Mouse (Mus musculus): ENCODE results near the gene Crlf1.
"Not testable (repeated sequence)": the region's sequence is repeated elsewhere in the genome, so short reads cannot be mapped to it uniquely, and the experiment has no call there.

Gene Crlf1

DNA sequence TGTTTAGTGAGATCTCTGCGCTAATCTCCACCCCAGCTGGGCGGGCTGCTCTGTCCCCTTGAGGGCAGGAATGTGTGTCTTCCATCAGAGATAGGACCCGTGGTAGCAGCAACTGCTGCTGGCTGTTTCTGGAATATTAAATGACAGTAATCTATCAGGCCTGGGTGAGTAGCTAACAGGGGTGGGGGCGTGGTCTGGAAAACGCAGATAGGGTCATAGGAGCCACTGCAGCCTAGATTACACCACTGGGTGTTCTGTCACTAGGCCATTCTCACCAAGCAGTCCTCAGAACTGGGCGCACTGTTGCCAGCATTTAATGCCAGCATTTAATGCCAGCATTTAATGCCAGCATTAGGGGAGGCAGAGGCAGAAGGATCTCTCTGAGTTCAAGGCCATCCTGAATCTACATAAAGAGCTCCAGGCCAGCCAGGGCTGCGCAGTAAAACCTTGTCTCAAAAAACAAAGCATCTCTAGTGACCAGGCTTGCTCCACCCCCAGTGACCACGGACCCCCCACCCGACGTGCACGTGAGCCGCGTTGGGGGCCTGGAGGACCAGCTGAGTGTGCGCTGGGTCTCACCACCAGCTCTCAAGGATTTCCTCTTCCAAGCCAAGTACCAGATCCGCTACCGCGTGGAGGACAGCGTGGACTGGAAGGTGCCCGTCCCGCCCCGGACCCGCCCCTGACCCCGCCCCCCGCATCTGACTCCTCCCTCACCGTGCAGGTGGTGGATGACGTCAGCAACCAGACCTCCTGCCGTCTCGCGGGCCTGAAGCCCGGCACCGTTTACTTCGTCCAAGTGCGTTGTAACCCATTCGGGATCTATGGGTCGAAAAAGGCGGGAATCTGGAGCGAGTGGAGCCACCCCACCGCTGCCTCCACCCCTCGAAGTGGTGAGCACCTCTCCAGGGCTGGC, 7.7 kb downstream of the Crlf1 start:
- no peak for DNase-seq (ENCODE audit: inconsistent ontology term)

DNA sequence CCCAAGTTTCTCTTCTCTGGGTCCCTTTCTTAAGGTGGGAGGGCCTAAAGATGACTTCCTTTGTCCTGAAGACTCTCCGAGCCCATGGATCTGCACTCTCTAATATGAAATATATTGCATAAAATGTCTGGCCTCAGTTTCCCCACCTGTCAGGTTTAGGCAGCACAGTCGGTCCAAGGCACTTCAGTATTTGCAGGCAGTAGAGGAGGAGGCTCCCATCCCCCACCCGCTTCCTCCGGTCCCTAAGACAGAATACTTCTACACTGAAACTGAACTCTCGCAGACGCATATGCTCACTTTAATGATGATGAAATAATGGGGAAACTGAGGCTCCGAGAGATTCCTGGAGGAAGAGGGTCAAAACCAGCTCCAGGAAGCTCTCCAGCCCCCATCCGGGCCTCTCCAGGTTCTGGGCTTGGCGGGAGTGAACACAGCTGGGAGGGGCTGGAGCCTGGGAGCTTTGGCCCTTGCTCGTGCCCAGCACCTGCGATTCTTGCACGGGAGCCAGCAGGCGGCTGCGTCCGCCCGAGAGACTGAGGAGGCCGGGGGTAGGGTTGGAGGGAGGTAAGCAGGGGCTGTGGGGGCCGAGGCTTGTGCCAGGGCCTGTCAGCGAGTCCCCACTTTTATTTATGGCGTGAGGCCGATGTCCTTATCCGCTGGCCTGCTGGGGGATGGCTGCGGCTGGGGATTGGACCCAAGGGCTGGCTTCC, 9.0 kb downstream of the Crlf1 start:
- no peak for DNase-seq (ENCODE audit: inconsistent ontology term)

DNA sequence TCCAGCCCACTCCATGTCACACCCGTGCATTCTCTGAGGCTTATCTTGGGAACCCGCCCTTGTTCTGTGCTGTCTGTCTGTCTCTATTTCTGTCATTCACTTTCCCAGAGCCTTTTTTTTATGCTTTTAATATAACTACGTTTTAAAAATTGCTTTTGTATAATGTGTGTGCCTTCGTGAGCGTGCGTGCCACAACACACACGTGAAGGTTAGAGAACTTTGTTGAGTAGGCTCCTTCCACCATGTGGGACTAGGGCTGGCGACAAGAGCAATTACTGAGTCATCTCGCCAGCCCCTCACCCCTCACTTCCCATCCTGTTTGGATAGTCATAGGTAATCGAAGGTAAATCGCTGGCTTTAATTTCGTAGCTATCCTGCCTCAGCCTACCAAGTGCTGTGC, 9.6 kb downstream of the Crlf1 start:
- no peak for DNase-seq (ENCODE audit: inconsistent ontology term)

DNA sequence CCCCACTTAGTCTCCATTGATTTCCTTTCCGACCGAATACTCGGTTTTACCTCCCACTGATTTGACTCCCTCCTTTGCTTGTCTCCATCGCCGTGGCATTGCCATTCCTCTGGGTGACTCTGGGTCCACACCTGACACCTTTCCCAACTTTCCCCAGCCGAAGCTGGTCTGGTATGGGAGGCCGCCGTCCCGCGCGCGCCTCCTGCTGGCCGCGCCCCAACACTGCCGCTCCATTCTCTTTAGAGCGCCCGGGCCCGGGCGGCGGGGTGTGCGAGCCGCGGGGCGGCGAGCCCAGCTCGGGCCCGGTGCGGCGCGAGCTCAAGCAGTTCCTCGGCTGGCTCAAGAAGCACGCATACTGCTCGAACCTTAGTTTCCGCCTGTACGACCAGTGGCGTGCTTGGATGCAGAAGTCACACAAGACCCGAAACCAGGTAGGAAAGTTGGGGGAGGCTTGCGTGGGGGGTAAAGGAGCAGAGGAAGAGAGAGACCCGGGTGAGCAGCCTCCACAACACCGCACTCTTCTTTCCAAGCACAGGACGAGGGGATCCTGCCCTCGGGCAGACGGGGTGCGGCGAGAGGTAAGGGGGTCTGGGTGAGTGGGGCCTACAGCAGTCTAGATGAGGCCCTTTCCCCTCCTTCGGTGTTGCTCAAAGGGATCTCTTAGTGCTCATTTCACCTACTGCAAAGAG, 10.2 kb downstream of the Crlf1 start:
- DNase-seq (ENCODE audit: inconsistent ontology term): peak; percentile 79

DNA sequence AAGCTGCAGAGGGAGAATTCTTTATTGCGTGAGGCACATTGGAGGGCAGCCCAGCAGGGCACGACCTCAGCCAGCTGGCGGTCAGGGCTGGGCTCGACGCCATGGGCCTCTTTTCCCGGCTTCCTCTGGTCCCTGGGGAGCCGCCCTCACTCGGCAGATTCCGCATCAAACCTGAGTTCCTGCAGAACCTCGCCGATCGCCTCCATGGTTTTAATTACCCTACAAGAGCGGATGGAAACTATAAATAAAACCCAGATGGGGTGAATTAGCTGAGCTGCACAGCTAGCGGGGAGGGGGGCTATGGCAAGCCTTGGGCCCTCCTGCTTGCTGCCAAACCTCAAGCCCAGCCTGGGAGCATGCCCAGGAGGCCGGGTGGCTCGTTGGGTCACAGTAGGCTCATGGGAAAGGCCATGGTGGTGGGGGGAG, 11.3 kb downstream of the Crlf1 start:
- peak; percentile 94 for DNase-seq (ENCODE audit: inconsistent ontology term)

DNA sequence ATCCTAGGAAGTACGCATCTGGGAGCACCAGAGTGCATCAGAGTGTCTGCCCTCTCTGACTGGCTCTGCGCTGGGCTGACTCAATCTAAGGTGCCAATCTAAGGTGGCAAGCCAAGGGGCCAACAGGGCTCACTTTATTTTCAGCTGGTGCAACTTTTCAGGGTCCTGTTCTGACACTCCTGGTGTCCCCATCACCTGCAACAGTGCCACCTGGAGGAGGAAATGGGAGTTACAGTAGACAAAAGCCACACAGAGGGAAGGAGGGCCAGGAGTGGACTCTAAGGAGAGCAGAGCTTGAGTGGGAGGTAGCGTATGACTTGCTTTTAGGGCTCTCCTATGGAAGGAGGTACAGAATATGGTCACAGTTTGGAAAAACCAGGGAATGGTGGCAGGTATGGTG, 11.9 kb downstream of the Crlf1 start:
- peak; percentile 79 for DNase-seq (ENCODE audit: inconsistent ontology term)

DNA sequence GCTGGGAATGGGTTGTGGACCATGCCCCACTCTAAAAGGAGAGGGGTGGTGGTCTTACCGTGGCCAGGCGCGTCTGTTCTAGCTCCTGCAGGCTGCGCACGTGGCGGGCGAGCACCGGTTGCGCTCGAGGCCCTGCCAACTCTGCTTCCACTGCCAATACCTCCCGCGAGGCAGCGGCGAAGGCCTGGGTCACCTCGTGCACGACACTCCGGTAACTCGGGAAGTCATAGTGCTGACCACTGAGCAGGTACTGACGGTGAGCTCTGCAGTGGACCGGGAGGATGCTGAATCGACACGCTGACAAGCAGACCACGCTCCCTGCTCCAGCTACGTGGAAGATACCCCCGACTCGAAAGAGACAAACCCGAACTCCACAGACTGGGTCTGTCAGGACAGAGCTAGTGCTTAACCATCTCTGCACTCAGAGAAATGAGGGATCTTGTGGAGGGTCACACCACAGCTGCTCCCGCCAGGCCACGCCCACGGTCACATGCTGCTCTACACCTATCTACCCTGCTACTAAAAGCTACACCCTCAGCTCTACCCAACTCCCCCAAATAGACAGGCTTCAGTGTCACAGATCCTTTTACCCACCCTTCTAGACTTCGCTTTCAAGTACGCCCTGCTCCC, 12.9 kb downstream of the Crlf1 start:
- DNase-seq (ENCODE audit: inconsistent ontology term): no peak

DNA sequence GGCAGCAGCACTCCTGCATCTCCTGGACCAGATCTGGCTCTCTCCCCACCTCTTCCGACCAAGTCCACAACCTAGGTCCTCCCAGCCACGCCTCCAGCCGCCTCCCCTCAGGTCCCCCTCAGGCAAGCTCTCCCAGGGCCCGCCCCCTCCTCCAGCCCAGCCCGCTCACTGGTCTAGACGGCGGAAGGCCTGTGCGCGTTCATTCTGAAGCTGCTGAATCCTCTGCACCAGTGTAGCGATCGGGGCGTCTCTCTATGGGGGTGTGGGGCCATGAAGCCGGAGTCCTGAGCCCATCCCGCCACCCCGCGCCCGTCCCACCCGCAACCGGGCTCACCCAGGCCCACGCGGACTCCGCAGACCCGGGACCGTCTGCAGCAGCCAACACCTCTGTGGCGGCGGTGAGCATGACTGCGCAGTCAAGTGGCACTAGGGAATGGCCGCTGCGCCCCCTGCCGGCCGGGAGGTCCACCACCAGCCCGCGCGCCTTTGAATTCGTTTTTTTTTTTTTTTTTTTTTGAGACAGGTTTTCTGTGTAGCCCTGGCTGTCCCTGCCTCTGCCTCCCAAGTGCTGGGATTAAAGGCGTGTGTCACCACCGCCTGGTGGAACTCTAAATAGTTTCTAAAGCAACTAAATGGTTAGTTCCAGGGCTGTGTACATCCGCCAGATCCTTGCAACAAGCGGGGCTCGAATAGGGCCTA, 13.5 kb downstream of the Crlf1 start, which contains the start of gene Rex1bd:
Rex1bd (minus strand) TSS at position 425 of the 699 bp plus-strand sequence.
- peak; percentile 99 for DNase-seq (ENCODE audit: inconsistent ontology term)

DNA sequence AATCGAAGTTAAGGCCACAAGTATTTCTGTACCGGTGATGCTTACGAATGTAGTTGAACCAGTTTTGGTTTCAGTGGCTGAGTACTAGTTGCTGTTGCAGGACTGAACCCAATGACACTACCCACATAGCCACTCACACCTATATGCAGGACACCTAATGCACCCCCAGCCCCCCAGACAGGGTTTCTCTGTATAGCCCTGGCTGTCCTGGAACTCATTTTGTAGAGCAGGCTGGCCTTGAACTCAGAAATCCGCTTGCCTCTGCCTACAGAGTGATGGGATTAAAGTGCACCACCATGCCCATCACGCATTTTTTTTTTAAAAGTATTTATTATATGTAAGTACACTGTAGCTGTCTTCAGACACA, 14.1 kb downstream of the Crlf1 start:
- DNase-seq (ENCODE audit: inconsistent ontology term): no peak

DNA sequence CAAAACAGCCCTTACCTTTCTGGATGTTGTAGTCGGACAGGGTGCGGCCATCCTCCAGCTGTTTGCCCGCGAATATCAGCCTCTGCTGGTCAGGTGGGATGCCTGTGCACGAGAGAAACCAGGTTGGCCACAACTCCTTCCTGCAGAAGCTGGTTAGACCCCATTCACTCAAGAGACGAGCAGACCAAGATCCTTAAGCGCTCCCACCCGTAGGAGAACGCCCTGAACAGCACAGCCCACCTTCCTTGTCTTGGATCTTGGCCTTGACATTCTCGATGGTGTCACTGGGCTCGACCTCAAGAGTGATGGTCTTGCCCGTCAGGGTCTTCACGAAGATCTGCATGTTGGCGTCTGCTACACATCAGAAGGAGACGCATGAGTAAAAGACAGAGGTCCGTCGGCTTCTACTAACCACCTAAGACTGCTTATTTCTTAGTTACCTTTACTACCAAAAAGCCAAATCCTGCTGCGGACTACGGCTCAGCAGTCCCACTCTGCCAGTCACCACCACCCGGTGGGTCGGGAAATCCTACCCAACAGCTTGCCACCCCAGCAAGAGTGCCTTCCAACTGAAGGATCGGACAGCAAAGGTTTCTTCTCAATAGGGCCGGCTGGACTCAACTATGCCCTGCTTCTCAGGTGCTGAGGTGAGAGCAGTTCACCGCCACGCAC, 16.5 kb downstream of the Crlf1 start:
- no peak for DNase-seq (ENCODE audit: inconsistent ontology term)

DNA sequence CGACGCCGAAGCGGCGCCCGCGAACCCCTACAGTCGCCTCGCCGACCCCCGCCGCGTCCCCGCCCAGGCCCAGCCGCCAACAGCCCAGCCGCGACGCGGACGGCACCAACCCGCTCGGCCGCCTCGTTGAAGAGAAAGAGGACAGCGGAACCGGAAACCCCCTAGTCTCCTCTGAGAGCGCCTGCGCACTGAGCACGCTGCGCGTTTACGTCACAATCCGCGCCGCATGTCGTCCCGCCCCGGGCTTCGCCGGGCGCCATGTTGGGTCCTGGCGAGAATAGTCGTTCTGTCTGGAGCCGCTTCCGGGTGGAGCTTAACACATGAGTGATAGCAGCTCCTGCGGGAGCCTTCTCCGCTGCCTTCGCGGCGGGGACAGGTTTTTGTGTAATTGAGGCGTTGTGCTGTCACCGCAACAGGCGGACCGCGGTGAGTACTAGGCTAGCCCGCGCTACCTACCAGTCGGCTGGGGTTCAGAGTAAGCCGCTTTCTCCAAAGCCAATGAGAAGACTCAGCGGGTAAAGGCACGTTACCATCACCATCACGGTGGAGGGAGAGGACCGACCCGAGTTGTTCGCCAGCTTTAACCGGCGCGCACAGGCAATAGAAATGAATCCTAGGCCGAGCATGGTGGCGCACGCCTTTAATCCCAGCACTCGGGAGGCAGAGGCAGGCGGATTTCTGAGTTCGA, 17.4 kb downstream of the Crlf1 start, which contains the start of gene Uba52:
Uba52 (minus strand) TSS at position 574 of the 688 bp plus-strand sequence.
- DNase-seq (ENCODE audit: inconsistent ontology term): peak; percentile 97

DNA sequence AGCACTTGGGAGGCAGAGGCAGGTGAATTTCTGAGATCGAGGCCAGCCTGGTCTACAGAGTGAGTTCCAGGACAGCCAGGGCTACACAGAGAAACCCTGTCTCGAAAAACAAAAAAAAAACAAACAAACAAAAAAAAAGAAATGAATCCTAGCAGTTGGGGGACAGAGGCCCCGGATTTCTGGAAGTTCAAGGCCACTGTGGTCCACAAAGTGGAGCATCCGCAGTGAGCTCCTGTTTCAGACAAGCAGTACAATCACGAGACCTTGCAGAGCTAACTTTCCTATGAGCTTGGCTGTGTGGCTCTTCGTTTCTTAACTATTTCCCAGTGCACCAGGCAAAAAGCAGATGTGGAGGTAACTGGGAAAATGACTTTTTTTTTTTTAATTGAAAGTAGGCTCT, 18.2 kb downstream of the Crlf1 start:
- DNase-seq (ENCODE audit: inconsistent ontology term): not testable (repeated sequence)

DNA sequence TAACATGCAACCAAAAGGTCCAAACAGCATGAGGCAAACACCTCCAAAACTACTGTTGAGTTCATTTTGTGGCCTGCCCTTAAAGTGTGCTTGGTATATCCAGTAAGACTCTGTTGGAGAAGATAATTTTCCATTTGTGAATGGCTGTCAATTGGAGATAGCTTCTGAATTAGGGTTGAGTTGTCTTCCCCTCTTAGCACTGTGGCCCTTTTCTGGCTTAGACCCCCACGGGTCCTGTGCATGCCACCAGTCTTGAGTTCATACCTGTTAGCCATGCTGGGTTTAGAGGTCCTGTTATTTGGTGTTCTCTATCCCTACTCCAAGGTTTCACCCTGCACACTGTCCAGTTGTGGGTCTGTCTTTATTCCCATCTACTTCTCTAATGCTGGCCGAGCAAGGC, 18.8 kb downstream of the Crlf1 start:
- no peak for DNase-seq (ENCODE audit: inconsistent ontology term)

DNA sequence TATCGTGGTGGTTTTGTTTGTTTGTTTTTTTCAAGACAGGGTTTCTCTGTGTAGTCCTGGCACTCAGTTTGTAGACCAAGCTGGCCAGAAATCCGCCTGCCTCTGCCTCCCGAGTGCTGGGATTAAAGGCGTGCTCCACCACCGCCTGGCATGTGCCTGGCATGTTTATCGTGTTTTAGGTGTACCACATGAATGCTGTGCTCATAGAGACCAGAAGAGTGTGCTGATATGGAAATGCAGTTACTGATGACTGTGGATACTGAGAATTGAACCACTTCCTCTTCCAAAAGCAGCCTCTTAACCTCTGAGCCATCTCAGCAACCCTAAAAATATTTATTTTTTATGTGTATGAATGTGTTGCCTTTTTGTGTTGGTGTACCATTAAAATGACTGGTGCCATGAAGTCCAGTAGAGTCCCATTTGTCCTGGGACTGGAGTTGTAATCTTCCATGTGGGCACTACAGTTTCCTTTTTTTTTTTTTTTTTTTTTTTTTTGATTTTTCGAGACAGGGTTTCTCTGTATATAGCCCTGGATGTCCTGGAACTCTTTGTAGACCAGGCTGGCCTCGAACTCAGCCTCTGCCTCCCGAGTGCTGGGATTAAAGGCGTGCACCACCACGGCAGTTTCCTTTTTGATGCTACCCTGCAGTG, 19.4 kb downstream of the Crlf1 start:
- DNase-seq (ENCODE audit: inconsistent ontology term): no peak

DNA sequence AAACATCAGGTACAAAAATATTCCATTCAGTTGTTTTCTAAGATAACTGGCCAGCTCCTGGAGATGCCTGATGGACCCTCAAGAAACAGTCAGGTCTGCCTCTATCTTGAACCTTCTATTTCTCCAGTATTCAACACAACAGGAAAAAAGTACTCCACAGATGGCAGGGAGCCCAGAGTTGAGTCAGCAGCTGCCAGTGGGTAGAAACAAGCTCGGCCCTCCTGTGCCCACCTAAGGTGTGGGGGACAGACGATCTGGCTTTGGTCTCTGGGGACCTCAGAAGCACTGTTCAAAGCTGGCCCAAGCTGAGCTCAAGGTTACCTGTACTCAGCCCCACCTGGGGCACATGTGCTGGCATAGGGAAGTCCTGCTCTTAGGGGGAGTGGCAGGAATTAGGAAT, 20.5 kb downstream of the Crlf1 start:
- DNase-seq (ENCODE audit: inconsistent ontology term): peak; percentile 56

DNA sequence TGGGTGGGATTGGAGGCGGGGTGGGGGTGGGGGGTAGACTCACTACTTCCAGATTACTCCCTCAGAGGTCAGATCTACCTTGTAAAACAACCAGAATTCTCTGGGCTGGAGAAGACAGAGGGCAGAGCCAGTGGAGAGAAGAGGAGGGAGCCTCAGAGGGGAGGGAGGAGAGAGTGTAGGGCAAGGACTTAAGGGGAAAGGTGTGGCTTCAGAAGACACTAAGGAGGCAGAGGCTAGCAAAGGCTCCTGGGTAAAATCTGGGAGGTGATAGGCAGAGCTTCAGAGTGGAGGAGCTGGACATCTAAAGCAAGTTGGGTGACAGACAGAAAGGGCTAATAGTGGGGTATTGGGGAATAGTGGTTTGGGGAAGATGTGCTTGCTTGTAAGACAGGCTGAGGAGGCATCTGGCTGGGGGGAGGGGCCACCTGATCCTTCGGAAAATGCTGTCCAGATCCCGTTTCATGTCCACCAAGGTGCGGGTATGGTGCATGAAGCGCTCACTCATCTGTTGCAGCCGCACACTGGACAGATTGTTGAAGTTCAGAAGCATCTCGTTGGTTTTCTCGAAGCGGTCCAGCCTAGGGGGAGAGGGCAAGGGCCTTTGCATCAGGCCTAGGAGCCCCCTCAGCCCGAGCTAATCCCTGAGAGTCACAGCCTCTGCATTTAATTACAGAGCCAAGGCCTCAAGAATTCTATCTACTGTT, 25.1 kb downstream of the Crlf1 start:
- no peak for DNase-seq (ENCODE audit: inconsistent ontology term)

DNA sequence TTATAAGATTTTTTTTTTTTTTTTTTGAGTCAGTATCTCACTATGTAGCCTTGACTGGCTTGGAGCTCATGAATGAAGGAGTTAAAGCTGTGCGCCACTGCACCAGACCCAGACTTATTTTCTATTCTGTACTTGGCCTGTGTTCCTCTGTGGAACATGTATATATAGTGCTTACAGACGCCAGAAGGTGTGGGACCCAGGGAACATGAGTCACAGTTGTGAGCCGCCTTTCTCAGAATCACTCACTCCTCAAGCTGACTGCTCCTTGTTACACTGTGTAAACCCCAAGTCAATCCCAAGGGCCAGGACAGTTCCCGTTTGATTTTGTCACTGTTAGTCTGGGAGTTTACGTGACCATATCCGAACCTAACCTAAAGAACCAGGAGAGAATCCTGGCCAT, 26.1 kb downstream of the Crlf1 start:
- no peak for DNase-seq (ENCODE audit: inconsistent ontology term)

DNA sequence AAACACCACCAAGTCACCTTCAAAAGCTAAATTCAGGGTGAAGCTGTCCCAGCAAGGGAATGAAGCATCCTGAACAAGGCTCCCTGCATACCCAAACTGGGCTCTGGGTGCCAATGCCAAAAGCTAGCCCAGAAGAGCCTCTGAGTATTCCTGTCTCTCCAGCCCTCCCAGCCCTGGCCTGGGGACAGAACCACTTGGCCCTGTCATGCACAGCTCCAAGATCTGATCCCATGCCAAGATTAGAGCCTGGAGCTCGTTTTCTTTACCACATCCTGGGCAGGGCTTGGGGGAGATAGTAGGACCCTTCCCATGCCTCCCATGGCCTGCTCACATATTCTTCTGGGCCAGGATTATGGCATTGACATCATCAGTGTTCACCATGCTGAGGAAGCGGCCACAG, 26.6 kb downstream of the Crlf1 start:
- DNase-seq (ENCODE audit: inconsistent ontology term): no peak

Measured in Muller cell, postnatal 12 days (primary cell).